Mouse (Mus musculus) limb, embryonic 10.5 days (tissue): Measurements from ENCODE around the gene Nod1. TPM values are rescaled to one million over a fixed set of nuclear protein-coding genes. Genes with fewer than 3 reads are reported as not detected.

Experiments
- DNase-seq: peaks from one replicate; pipeline ENCODE4 v3.0.0-alpha.2; 2017; ENCODE audit warnings: low spot score
- H3K27ac ChIP-seq: fragments of 300-500 bp; sonication (generic); 2 replicates; pipeline ENCODE4 v1.5.1; 2016; ENCODE audit warnings: mild to moderate bottlenecking
- H3K27me3 ChIP-seq: fragments of 300-500 bp; sonication (generic); 2 replicates; pipeline ENCODE4 v1.6.1; 2016; ENCODE audit warnings: low read depth, mild to moderate bottlenecking; ENCODE audit not compliant: poor library complexity, severe bottlenecking
- H3K36me3 ChIP-seq: fragments of 300-500 bp; sonication (generic); 2 replicates; pipeline ENCODE4 v1.6.1; 2016; ENCODE audit warnings: mild to moderate bottlenecking, moderate library complexity
- H3K4me1 ChIP-seq: fragments of 300-500 bp; sonication (generic); 2 replicates; pipeline ENCODE4 v1.6.1; 2016
- H3K4me3 ChIP-seq: fragments of 300-500 bp; sonication (generic); 2 replicates; pipeline ENCODE4 v1.5.1; 2016; ENCODE audit warnings: mild to moderate bottlenecking, moderate library complexity
- H3K9me3 ChIP-seq: fragments of 300-500 bp; sonication (generic); replicated peaks from 2 replicates; pipeline ENCODE4 v1.6.1; 2016; ENCODE audit warnings: mild to moderate bottlenecking
- WGBS: fragments of 180-500 bp; shearing (Covaris S2); methylation state at CpG from one replicate; pipeline ENCODE4 v1.1.7; 2016; 5-methylcytosine and 5-hydroxymethylcytosine counted together
- polyA plus RNA-seq: library from polyadenylated mRNA; unstranded; fragments of >200 nt; fragmentation: Nextera tagmentation; extraction: Ambion mirVana; gene quantifications from 2 replicates; pipeline ENCODE4 v1.2.1, GENCODE M21; 2016

The Nod1 gene
- 1.4 and 1.7 TPM in 2 replicates for polyA plus RNA-seq

DNA sequence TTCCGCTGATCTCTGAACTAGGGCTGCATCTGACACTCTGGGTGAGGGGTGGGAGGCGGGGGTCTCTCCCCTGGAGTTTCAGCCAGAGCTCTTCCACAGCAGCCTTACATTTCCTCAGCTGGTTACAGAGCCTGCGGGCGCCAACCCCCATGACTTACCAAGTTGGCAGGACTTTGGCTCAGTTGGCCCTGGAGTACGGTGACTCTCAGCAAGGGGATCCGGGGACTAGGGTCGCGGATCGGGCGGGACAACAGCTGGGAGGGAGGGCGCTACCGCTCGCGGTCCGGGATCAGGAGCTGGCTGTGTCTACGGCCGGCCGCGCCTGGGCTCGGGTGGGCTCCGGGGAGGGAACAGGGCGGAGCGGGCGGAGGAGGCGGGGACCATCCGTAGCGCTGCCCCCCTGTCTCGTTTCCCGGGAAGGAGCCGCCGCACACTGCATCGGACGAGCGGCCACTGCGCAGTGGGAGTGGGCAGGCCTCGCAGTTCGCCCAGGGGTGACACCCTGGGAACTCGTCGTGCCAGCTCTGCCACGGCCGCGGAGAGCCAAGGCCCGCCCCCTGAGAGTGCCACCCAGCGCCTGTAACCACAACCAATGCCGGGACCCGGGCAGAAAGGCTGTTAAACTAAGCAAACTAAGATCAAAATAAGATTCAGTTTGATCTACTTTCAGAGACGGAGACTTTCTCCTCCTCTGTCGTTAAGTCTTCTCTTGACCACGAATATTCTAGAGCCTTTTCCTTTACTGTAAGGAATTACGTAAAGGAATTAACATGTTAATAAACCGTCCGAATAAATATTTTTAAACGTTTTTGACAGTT, at the start of gene Nod1:
Nod1 (minus strand) TSS at position 502 of the 818 bp plus-strand sequence.
- Histone ChIP-seq H3K27me3 (peaks cover 48% of the 10 kb centered on the region), H3K36me3 (no peaks in the 10 kb centered on the region), H3K27ac (peak within 1 kb of the TSS; percentile 83), H3K9me3 (no peaks in the 10 kb centered on the region), H3K4me1 (0 out of 2 replicates have a peak, but pooled peaks cover 14% of the 10 kb centered on the region), H3K4me3 (peak within 1 kb of the TSS; percentile 69)
- peak; percentile 79 for DNase-seq
- WGBS = 3% methylated on average over 53 of the region's 53 CpGs

DNA sequence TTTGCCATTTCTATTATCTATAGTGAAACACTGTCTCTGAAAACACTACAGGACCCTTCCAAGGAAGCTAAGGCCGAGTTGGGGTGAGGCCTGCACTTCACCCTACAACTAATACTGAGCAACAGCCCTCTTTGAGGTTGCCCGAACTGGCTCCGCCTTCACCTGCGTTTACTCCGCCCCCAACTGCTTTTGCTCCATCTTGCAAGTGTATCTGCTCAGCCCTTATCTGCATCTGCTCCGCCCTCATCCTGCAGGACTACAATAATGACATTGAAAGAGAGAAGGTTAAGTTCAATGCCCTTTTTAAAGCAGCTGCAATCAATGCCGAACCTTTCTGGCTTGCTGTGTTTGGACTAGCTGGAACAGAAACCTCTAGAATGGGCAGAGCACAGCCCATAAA, 49.4 kb upstream of the Nod1 start:
- 90% methylated on average over 7 of the region's 7 CpGs for WGBS

DNA sequence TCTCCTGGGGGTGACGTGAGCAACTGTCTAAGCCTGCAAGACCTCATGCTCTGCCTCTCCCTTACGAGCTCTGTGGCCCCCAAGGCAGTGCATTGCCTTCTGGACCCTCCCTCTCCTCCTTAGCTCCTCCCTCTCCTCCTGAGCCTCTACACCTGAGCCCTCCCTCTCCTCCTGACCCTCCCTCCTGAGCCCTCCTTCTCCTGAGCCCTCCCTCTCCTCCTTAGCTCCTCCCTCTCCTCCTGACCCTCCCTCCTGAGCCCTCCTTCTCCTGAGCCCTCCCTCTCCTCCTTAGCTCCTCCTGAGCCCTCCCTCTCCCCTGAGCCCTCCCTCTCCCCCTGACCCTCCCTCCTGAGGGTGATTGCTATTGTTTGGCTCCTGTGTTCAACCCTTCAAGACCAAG, 46.0 kb upstream of the Nod1 start:
- H3K27ac ChIP-seq = no peak overlapping the region
- 70% methylated on average over 2 of the region's 2 CpGs for WGBS

More for the DNA sequence above, 49.4 kb upstream of the Nod1 start:
- no peaks in the 10 kb centered on the region for H3K36me3 ChIP-seq
- H3K27ac ChIP-seq = no peak overlapping the region
- no peak for DNase-seq
- no peak overlapping the region for H3K4me3 ChIP-seq
- no peaks in the 10 kb centered on the region for H3K9me3 ChIP-seq
- no peaks in the 10 kb centered on the region for H3K27me3 ChIP-seq
- H3K4me1 ChIP-seq = peaks cover 2% of the 10 kb centered on the region

DNA sequence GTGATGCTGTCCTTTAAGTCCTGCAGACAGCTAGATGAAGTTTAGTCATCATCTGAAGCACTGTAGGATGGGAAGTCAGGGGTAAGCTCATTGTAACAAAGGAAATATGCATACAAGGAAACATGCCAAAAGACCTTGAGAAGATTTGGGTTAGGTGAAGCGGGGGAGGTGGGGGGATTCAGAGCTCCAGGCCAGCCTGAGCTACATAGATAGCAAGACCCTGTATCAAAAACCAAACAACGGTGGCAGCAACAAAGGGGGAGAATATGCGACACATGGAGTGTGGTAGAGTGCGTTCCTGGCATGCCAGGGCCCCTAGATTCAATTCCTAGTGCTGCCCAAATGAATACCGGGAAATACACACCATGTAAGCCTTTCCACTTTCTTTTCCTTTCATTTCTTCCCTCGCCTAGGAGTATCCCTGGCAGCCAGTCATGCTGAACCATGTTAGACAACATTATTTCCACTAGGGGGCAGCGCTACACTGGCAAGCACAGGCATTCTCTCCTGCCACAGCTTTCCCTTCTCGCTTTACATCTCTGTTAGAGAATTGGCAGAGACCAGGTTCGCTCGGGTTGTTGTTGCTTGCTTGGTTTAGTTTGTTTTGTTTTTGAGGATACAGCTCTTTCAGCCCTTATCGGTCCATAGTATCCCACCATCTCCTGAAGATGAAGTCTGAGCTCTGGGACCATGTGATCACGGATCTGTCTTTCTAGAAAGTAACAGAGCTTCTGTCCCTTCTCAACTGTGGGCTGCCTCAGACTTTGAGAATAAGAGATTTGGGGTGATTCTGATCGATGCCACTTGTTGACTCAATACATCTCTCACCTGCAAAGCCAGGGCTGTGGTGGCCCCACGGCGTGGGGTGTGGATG, 44.5 kb upstream of the Nod1 start:
- DNase-seq = peak; percentile 70
- no peaks in the 10 kb centered on the region for H3K9me3 ChIP-seq
- 31% methylated on average over 15 of the region's 15 CpGs for WGBS
- no peaks in the 10 kb centered on the region for H3K36me3 ChIP-seq
- H3K4me3 ChIP-seq = no peak overlapping the region
- H3K4me1 ChIP-seq = peaks cover 13% of the 10 kb centered on the region
- H3K27ac ChIP-seq = no peak overlapping the region
- H3K27me3 ChIP-seq = no peaks in the 10 kb centered on the region

More for the DNA sequence above, 46.0 kb upstream of the Nod1 start:
- Histone ChIP-seq H3K27me3 (no peaks in the 10 kb centered on the region), H3K36me3 (no peaks in the 10 kb centered on the region), H3K4me1 (peaks cover 13% of the 10 kb centered on the region), H3K4me3 (no peak overlapping the region), H3K9me3 (no peaks in the 10 kb centered on the region)
- no peak for DNase-seq

DNA sequence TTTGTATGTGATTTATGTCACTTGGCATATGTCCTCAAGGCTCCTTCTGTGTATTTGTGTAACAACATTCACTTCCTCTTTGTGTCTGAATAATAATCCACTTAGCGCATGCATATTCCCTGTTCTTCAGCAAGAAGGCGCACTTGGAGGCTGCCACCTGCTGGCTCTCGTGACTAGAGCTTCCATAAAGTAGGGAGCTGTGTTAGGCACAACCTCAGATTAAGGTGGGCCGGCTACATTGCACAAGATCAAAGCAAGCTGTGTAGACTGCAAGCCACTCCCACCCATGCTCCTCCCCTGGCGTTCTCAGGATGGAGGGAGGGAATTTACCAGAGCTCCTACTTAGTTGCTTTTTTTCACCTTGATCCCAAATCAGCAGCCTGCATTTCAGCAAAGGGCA, 43.8 kb upstream of the Nod1 start:
- Histone ChIP-seq H3K27ac (no peak overlapping the region), H3K4me1 (peaks cover 13% of the 10 kb centered on the region), H3K36me3 (no peaks in the 10 kb centered on the region), H3K4me3 (no peak overlapping the region), H3K9me3 (no peaks in the 10 kb centered on the region), H3K27me3 (no peaks in the 10 kb centered on the region)
- WGBS = 18% methylated on average over 5 of the region's 5 CpGs
- peak; percentile 40 for DNase-seq

DNA sequence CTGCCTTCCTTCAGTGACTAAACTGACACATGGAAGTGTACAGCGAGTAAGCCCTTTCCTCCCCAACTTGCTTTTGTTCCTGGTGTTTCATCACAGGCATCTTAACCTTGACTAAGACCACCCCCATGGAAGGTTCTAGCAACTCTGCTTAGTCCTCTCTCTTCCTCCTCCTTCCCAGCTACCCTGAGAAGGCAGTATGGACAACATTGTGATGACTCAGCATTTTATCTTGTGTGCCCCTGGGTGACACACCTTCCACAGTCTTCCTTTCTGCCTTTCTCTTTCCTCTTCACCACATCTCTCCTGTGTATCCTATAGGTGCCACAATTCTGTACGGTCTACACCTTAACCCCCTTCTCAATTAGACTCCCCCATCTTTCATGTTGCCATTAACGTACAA, 41.8 kb upstream of the Nod1 start:
- no peaks in the 10 kb centered on the region for H3K9me3 ChIP-seq
- WGBS = 92% methylated on average over 3 of the region's 3 CpGs
- no peak overlapping the region for H3K27ac ChIP-seq
- no peaks in the 10 kb centered on the region for H3K36me3 ChIP-seq
- DNase-seq = no peak
- H3K4me1 ChIP-seq = peaks cover 13% of the 10 kb centered on the region
- no peak overlapping the region for H3K4me3 ChIP-seq
- H3K27me3 ChIP-seq = peaks cover 8% of the 10 kb centered on the region

DNA sequence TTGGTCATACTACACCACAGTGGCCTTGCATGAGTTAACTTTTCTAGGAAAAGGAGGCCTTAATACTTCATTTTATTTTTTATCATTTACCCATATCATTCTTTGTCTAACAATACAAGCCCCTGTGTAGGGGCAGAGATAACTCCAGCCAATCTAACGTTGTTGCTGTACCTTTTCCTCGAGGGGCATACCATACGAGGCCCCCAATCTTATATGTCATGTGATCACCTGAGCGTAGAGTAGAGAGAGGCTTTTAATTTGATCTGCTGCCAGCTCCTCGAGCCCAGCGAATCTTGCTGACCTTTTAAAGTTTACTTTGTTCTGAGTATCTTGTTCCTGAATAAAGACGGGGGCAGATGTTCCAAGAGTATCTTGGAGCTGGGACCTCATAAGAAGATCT, 40.1 kb upstream of the Nod1 start:
- Histone ChIP-seq H3K9me3 (no peaks in the 10 kb centered on the region), H3K4me1 (peaks cover 13% of the 10 kb centered on the region), H3K4me3 (no peak overlapping the region), H3K27me3 (peaks cover 8% of the 10 kb centered on the region), H3K27ac (no peak overlapping the region), H3K36me3 (no peaks in the 10 kb centered on the region)
- WGBS = 88% methylated on average over 7 of the region's 7 CpGs
- no peak for DNase-seq

DNA sequence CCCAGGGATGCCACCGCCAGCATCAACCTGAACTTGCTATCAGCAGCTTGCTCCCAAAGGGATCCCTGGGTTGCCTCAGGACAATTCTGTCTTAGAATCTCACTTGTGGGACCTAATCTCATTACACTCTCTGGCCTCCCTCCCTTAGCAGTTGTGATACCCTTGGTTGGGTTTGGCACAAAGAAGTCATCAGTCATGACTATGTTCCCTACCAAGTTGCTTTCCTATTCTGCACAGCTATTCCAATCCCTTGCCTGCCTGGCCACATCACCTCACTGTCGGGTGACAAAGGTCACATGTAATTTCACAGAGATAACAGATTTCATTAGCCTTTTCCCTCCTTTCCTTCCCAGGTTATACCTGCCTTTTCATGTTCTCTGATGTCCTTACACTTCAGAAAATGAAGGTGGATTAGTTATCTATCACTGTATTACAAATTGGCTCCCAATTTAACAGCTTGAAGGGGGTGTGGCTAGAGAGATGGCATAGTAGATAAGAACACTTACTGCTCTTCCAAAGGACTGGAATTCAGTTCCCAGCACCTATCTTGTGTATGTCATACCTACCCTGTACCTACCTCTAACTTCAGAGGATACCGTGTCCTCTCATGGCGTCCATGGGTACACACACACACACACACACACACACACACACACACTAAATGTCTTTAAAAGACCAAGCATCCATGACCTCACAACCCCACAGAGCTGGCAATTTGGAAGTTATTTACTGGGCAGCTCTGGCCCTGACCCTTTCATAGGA, 38.1 kb upstream of the Nod1 start:
- WGBS = 79% methylated on average over 4 of the region's 4 CpGs

DNA sequence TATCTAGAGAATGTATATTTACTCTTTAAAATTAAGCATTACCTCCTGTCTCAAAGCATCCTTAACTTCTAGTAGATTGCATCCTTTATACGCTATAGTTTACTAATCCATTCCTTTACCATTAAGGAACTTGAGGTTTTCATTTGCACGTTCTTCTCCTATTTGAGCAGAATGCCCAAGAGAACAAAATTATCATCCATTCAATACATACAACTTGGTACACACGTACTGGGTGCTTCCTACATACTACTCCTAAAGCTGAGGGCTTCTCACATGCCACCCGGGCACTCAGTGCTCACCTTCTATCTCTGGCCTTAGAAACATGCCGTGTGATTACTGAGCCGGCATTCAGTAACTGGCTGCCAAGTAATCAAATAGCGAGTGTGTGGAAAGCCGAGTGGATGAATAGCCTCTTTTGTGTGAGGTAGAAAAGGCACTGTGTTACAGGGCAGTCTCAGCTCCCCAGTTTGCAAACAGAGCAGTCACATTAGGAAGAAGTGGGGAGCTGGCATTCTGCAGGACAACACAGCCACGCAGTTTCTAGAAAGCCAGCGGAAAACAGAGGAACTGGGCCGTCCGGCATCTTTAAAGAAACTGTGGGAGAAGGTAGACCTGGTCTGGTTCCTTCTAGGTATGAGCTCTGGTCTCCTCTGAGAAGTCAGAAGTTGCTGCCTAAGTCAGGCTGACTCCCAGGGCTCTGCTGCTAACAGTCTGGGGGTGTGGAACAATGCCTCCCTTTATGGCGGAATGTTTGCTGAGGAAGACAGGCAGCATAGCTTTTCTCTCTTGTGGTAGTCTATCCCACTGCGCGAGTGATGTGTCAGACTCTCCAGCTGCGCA, 37.2 kb upstream of the Nod1 start:
- peak overlapping the region; percentile 13; the same call in 1 of the 2 replicates for H3K4me3 ChIP-seq
- 49% methylated on average over 16 of the region's 16 CpGs for WGBS
- no peak for DNase-seq
- peak overlapping the region; percentile 56; the same call in 1 of the 2 replicates for H3K27ac ChIP-seq
- peaks cover 8% of the 10 kb centered on the region for H3K27me3 ChIP-seq
- H3K9me3 ChIP-seq = no peaks in the 10 kb centered on the region
- no peaks in the 10 kb centered on the region for H3K4me1 ChIP-seq
- H3K36me3 ChIP-seq = no peaks in the 10 kb centered on the region

More for the DNA sequence above, 38.1 kb upstream of the Nod1 start:
- H3K4me3 ChIP-seq = peak overlapping the region; percentile 13; the same call in 1 of the 2 replicates
- peak overlapping the region; percentile 56; the same call in 1 of the 2 replicates for H3K27ac ChIP-seq
- no peak for DNase-seq
- no peaks in the 10 kb centered on the region for H3K9me3 ChIP-seq
- peaks cover 8% of the 10 kb centered on the region for H3K27me3 ChIP-seq
- H3K4me1 ChIP-seq = no peaks in the 10 kb centered on the region
- no peaks in the 10 kb centered on the region for H3K36me3 ChIP-seq

DNA sequence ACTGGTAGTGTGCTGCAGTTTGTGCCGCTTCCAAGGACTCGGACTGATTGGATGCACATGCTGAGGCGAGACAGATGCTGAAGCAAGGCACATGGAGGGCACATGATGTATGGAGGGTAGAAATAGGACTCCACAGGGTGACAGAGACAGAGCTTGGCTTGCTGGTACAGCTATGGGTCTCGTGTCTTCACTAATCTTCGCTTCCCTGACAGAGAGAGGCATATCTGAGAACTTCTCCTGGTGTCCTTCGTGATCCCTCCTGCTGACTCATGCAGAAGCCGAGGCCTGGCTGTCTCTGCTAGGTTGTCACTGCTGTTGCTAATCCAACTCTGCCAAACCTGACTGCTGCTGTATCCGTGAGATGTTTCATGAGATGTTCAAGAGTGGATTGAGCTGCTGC, 36.0 kb upstream of the Nod1 start:
- Histone ChIP-seq H3K27me3 (peaks cover 8% of the 10 kb centered on the region), H3K36me3 (no peaks in the 10 kb centered on the region), H3K9me3 (no peaks in the 10 kb centered on the region), H3K27ac (no peak overlapping the region), H3K4me1 (no peaks in the 10 kb centered on the region), H3K4me3 (no peak overlapping the region)
- WGBS = 84% methylated on average over 8 of the region's 8 CpGs
- DNase-seq = no peak

DNA sequence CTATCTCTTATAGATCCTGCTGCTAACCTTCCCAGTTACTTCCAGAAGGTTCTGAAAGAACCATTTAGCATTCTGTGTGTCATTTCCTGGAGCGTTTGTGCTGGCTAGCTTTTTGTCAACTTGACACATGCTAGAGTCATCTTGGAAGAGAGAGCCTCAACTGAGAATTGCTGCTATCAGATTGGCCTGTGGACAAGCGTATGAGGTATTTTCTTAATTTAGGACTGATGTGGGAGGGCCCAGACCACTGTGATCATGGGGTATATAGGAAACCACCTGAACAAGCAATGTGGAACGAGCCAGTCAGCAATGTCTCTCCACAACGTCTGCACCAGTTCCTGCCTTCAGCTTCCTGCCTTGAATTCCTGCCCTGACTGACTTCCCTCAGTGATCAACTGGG, 31.1 kb upstream of the Nod1 start:
- Histone ChIP-seq H3K4me1 (no peaks in the 10 kb centered on the region), H3K36me3 (no peaks in the 10 kb centered on the region), H3K27ac (no peak overlapping the region), H3K27me3 (no peaks in the 10 kb centered on the region), H3K4me3 (no peak overlapping the region), H3K9me3 (no peaks in the 10 kb centered on the region)
- WGBS = 83% methylated on average over 4 of the region's 4 CpGs
- DNase-seq = no peak

DNA sequence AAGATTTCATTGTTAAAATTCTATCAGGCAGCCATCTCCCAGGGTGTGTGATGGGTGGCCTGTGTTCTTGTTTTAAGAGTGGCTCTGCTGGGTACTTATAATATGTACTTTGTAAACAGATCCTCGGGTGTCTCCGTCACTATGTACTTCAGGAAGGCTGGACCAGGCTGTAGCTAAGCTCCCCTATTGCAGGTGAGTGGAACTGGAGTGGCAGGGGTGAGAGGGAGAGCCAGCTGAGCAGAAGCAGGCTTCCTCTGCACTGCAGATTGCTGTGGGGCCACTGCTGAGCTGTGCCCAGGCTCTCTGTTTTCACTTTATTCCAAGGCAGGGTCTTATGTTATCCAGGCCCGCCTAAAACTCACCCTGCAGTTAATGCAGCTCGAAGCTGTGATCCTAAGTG, 30.0 kb upstream of the Nod1 start:
- Histone ChIP-seq H3K27me3 (no peaks in the 10 kb centered on the region), H3K27ac (no peak overlapping the region), H3K4me1 (no peaks in the 10 kb centered on the region), H3K4me3 (no peak overlapping the region), H3K9me3 (no peaks in the 10 kb centered on the region), H3K36me3 (no peaks in the 10 kb centered on the region)
- no peak for DNase-seq
- WGBS = 79% methylated on average over 4 of the region's 4 CpGs
